Mouse (Mus musculus) liver, embryonic 14.5 days (tissue): Measurements from ENCODE around the gene Crhr1. TPM values are rescaled to one million over a fixed set of nuclear protein-coding genes. Genes with fewer than 3 reads are reported as not detected.

ENCODE experiments used
- ATAC-seq: fragments of 200-750 bp; cut with Nextera tagmentation; 2 replicates; pipeline ENCODE4 v1.8.0; 2017; ENCODE audit warnings: moderate number of reproducible peaks, mild to moderate bottlenecking, moderate library complexity; ENCODE audit not compliant: insufficient read depth
- DNase-seq, 3 experiments: peaks; one replicate each; pipeline ENCODE4 v3.0.0-alpha.2; 2012 to 2013; ENCODE audit warnings: low read depth in 3 of 3, low spot score in 3 of 3
- H3K27ac ChIP-seq: fragments of 300-500 bp; sonication (generic); 2 replicates; pipeline ENCODE4 v1.5.1; 2014; ENCODE audit warnings: moderate library complexity, mild to moderate bottlenecking, control low read depth, inconsistent platforms
- H3K27me3 ChIP-seq: fragments of 300-500 bp; sonication (generic); 2 replicates; pipeline ENCODE4 v1.6.1; 2014; ENCODE audit warnings: mild to moderate bottlenecking, low read length, moderate library complexity; ENCODE audit not compliant: control insufficient read depth, insufficient read depth
- H3K36me3 ChIP-seq: fragments of 300-500 bp; sonication (generic); replicated peaks from 2 replicates; pipeline ENCODE4 v1.6.1; 2014; ENCODE audit warnings: low read depth; ENCODE audit not compliant: control insufficient read depth, insufficient read depth
- H3K4me1 ChIP-seq, 2 experiments: fragments of 200-500 bp in 1 of 2; fragments of 300-500 bp in 1 of 2; sonication (generic) in 1 of 2; replicated peaks; 2 replicates each; pipeline ENCODE4 v1.6.1; 2012 to 2014; ENCODE audit warnings: antibody characterized with exemption in 1 of 2, inconsistent platforms in 1 of 2, low read length in 1 of 2; ENCODE audit not compliant: control insufficient read depth in 2 of 2, insufficient read depth in 2 of 2
- H3K4me2 ChIP-seq: fragments of 300-500 bp; sonication (generic); 2 replicates; pipeline ENCODE4 v1.6.1; 2014; ENCODE audit warnings: low read depth, mild to moderate bottlenecking, control low read depth, moderate library complexity
- H3K4me3 ChIP-seq, 2 experiments: fragments of 200-500 bp in 1 of 2; fragments of 300-500 bp in 1 of 2; sonication (generic) in 1 of 2; 2 replicates each; pipeline ENCODE4 v1.5.1; 2012 to 2014; ENCODE audit warnings: low read depth in 2 of 2, low read length in 2 of 2, mild to moderate bottlenecking in 2 of 2, control low read depth in 1 of 2, inconsistent platforms in 1 of 2, moderate library complexity in 1 of 2; ENCODE audit not compliant: insufficient read depth in 1 of 2
- H3K9ac ChIP-seq: fragments of 300-500 bp; sonication (generic); replicated peaks from 2 replicates; pipeline ENCODE4 v1.6.1; 2014; ENCODE audit warnings: mild to moderate bottlenecking, control low read depth, moderate library complexity
- H3K9me3 ChIP-seq: fragments of 300-500 bp; sonication (generic); 2 replicates; pipeline ENCODE4 v1.6.1; 2016; ENCODE audit warnings: low read length, mixed read lengths; ENCODE audit not compliant: control insufficient read depth
- CTCF ChIP-seq: IDR thresholded peaks from 2 replicates; pipeline ENCODE4 v1.5.1; 2016; ENCODE audit warnings: antibody characterized with exemption, low read depth, control low read depth
- EP300 ChIP-seq: IDR thresholded peaks from 2 replicates; pipeline ENCODE4 v1.6.1; 2016; ENCODE audit warnings: antibody characterized with exemption, low read depth
- WGBS: fragments of 180-500 bp; shearing (Covaris S2); extraction: QIAGEN DNeasy Blood & Tissue Kit; methylation state at CpG from one replicate; pipeline ENCODE4 v1.1.7; 2014; ENCODE audit not compliant: insufficient replicate concordance; 5-methylcytosine and 5-hydroxymethylcytosine counted together
- polyA plus RNA-seq, 2 experiments: library from polyadenylated mRNA; depleted of rRNA in 1 of 2; stranded (reverse) in 1 of 2; unstranded in 1 of 2; fragments of >200 nt; fragmentation: Nextera tagmentation in 1 of 2; extraction: Ambion mirVana in 1 of 2; gene quantifications; 2 replicates each; pipeline versions ENCODE4 v1.2.1 to v1.2.3; 2012 to 2014

Gene Crhr1
- polyA plus RNA-seq, 2 experiments = not detected

DNA sequence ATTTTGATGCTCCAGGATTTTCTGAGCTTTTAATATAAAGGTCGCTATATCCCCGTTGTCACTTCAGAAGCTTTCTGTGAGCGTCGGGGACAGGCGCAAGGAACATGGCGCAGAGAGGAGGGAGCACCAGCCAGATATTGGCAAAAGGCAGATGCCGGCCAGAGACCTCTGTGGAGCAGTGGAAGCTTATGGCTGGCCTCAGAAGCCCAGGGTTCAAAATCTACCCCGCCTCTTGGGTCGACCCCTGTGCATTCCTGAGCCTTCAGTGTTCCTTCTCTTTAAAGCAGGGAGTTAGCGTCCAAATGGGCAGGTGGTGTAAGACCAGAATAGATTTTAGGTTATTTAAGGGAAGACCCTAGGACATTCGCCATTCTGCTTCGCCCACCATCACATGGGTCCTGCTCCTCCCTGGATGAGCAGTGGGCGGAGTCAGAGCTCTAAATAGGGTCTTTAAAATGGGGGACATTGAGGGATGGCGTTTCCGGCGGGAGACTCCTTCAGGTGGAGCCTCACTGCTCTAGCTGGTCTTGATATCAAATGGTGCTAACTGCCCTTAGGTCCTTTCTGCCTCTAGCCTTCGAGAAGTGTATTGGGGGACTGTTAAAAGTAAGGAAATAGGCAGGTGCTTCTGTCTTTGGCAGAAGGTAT lies 25.7 kb downstream of the Crhr1 start:
- TF ChIP-seq CTCF (no peak), EP300 (no peak)
- no peaks in the 10 kb centered on the region for H3K36me3 ChIP-seq
- no peaks in the 10 kb centered on the region for H3K4me1 ChIP-seq
- no peak overlapping the region for H3K27ac ChIP-seq
- H3K9me3 ChIP-seq = no peaks in the 10 kb centered on the region
- H3K27me3 ChIP-seq = peaks cover 3% of the 10 kb centered on the region; the same call in 1 of the 2 replicates
- 11% methylated on average over 17 of the region's 17 CpGs for WGBS
- ATAC-seq (no peak), DNase-seq (no peak)
- no peak overlapping the region for H3K4me3 ChIP-seq
- H3K4me2 ChIP-seq = no peak overlapping the region
- no peak overlapping the region for H3K9ac ChIP-seq

DNA sequence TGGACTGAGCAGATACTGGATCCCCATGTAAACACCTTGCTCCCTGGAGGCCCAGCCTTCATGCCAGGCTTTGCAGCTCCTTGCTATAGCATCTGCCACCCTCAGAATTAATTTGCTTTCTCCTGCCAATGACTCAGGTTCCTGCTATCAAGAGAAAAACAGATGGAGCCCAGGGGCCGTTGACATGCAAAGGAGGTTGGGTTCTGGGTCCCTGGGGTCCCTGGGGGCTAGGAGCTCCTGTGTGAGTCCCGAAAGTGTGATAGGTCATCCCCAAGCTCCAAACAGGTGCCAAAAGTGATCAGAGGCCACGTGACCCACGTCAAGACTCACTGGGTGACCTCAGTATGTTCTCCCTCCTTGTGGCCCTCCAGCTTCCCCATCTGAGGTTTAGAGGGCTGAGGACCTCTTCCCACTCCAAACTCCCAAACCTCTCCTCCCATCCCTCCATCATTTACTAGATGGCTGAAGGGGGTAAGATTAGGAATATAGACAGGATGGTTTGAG lies 27.2 kb downstream of the Crhr1 start:
- Histone ChIP-seq H3K36me3 (no peaks in the 10 kb centered on the region), H3K4me1 (no peaks in the 10 kb centered on the region), H3K9ac (no peak overlapping the region), H3K27me3 (peaks cover 3% of the 10 kb centered on the region; the same call in 1 of the 2 replicates), H3K4me2 (no peak overlapping the region), H3K4me3 (no peak overlapping the region), H3K9me3 (no peaks in the 10 kb centered on the region), H3K27ac (no peak overlapping the region)
- ATAC-seq (no peak), DNase-seq (no peak)
- 37% methylated on average over 4 of the region's 4 CpGs for WGBS
- TF ChIP-seq EP300 (no peak), CTCF (no peak)

DNA sequence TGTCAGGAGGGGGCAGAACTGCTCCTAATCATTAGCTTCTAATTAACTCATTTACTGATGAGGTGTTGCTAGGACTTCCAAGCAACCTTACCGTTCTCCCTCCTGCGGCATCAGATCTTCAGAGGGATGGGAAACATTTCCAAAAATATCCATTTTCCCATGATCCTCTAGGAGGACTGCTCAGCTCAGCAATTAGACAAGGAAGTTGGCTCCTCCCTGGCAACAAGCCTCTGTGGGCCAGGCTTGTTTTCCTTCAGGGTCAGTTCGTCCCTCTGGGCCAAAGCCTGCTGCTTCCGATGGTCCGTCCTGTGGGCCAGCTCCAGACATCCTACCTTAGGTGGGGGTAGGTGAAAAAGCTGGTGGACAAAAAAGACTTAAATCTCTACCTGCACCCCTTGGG lies 28.5 kb downstream of the Crhr1 start:
- TF ChIP-seq EP300 (no peak), CTCF (no peak)
- DNase-seq = no peak
- Histone ChIP-seq H3K27ac (no peak overlapping the region), H3K9ac (no peak overlapping the region), H3K4me2 (no peak overlapping the region), H3K27me3 (peaks cover 3% of the 10 kb centered on the region; the same call in 1 of the 2 replicates), H3K9me3 (no peaks in the 10 kb centered on the region), H3K36me3 (no peaks in the 10 kb centered on the region), H3K4me3 (no peak overlapping the region), H3K4me1 (no peaks in the 10 kb centered on the region)
- no peak for ATAC-seq
- 60% methylated on average over 5 of the region's 5 CpGs for WGBS

DNA sequence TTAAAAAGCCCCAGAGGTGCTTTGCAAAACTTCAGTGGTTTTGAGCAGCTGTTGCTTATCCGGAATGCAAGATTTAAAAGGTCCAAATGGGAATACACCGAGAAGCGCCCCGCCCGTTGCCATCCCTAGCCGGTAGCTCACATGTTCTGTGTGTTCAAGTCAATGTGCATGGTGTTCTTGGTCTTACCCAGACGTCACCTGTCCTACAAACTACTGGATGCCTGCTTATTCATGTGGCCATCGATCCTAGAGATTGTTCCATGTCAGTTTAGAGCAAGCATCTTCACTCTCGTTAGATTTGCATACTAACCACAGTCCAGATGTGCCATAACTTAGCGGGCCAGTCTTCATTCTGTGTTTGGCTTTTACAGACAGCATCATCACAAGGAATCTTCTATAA lies 31.6 kb downstream of the Crhr1 start:
- 74% methylated on average over 10 of the region's 10 CpGs for WGBS
- no peaks in the 10 kb centered on the region for H3K9me3 ChIP-seq
- no peak overlapping the region for H3K4me2 ChIP-seq
- no peak for TF ChIP-seq CTCF
- H3K9ac ChIP-seq = no peak overlapping the region
- no peak for DNase-seq
- no peaks in the 10 kb centered on the region for H3K36me3 ChIP-seq
- H3K4me1 ChIP-seq = no peaks in the 10 kb centered on the region
- H3K4me3 ChIP-seq = no peak overlapping the region
- no peak for ATAC-seq
- no peaks in the 10 kb centered on the region for H3K27me3 ChIP-seq
- H3K27ac ChIP-seq = no peak overlapping the region

DNA sequence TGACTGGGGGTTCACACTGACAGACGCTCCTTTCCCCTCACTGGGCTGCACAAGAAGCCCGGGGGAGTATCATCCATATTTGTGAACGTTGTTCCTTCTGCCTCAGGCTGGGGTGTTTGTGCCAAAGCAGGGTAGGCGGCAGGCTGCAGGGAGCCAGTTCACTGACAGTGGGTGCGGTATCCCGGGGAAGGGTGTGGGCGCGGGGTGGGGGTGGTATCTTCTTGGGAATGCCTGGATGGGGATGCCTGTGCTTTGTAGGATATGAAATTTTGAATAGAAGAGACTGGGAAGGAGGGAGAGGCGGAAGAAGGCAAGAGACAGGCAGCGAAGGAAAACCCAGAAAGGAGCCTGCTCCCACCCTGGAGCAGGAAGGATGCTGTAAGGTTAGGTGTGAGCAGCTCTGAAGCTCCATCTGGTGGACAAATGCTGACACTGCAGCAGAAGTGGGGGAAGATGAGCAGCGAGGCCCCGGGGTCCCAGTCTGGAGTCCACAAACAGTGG lies 38.7 kb downstream of the Crhr1 start:
- Histone ChIP-seq H3K9me3 (no peaks in the 10 kb centered on the region), H3K4me3 (no peak overlapping the region), H3K9ac (no peak overlapping the region), H3K4me1 (no peaks in the 10 kb centered on the region), H3K36me3 (no peaks in the 10 kb centered on the region), H3K27me3 (no peaks in the 10 kb centered on the region), H3K27ac (no peak overlapping the region), H3K4me2 (no peak overlapping the region)
- peak in 1 of 3 experiments; percentile 4 for DNase-seq
- 34% methylated on average over 12 of the region's 12 CpGs for WGBS
- no peak for ATAC-seq
- TF ChIP-seq CTCF (peak; percentile 92), EP300 (no peak)
